Mouse (Mus musculus) lung, postnatal 0 days (tissue): ENCODE measurements around the gene Fbxo46. TPM values are rescaled to one million over a fixed set of nuclear protein-coding genes. Genes with fewer than 3 reads are reported as not detected.
A peak's percentile ranks its signal among the peaks of the same experiment; 100 is the strongest.
"Not testable (repeated sequence)": the region's sequence is repeated elsewhere in the genome, so short reads cannot be mapped to it uniquely, and the experiment has no call there.

ENCODE experiments used
- ATAC-seq: fragments of 200-750 bp; cut with Nextera tagmentation; 2 replicates; pipeline ENCODE4 v1.8.0; 2017; ENCODE audit warnings: moderate library complexity
- DNase-seq: peaks from one replicate; pipeline ENCODE4 v3.0.0-alpha.2; 2016; ENCODE audit warnings: low spot score
- H3K27ac ChIP-seq: fragments of 300-500 bp; sonication (generic); 2 replicates; pipeline ENCODE4 v1.5.1; 2014; ENCODE audit warnings: antibody characterized with exemption, mild to moderate bottlenecking, low read length, mixed read lengths
- H3K27me3 ChIP-seq: fragments of 300-500 bp; sonication (generic); replicated peaks from 2 replicates; pipeline ENCODE4 v1.6.1; 2014; ENCODE audit warnings: low read length, mixed read lengths; ENCODE audit not compliant: insufficient read depth
- H3K36me3 ChIP-seq: fragments of 300-500 bp; sonication (generic); 2 replicates; pipeline ENCODE4 v1.6.1; 2014; ENCODE audit warnings: low read length, mixed read lengths; ENCODE audit not compliant: insufficient read depth
- H3K4me1 ChIP-seq: fragments of 300-500 bp; sonication (generic); 2 replicates; pipeline ENCODE4 v1.6.1; 2014; ENCODE audit warnings: antibody characterized with exemption, low read depth, low read length, mixed read lengths; ENCODE audit not compliant: insufficient read depth
- H3K4me2 ChIP-seq: fragments of 300-500 bp; sonication (generic); replicated peaks from 2 replicates; pipeline ENCODE4 v1.6.1; 2014; ENCODE audit warnings: low read depth, mild to moderate bottlenecking, low read length, moderate library complexity, mixed read lengths
- H3K4me3 ChIP-seq: fragments of 300-500 bp; sonication (generic); 2 replicates; pipeline ENCODE4 v1.5.1; 2014; ENCODE audit warnings: low read depth, low read length
- H3K9ac ChIP-seq: fragments of 300-500 bp; sonication (generic); replicated peaks from 2 replicates; pipeline ENCODE4 v1.6.1; 2014; ENCODE audit warnings: low read depth, mild to moderate bottlenecking
- H3K9me3 ChIP-seq: fragments of 300-500 bp; sonication (generic); 2 replicates; pipeline ENCODE4 v1.6.1; 2016; ENCODE audit warnings: low read length, mixed read lengths
- CTCF ChIP-seq: IDR thresholded peaks from 2 replicates; pipeline ENCODE4 v1.5.1; 2016; ENCODE audit warnings: antibody characterized with exemption, mild to moderate bottlenecking
- EP300 ChIP-seq: IDR thresholded peaks from 2 replicates; pipeline ENCODE4 v1.6.1; 2016; ENCODE audit warnings: antibody characterized with exemption, mild to moderate bottlenecking, control low read depth
- WGBS: fragments of 180-500 bp; shearing (Covaris S2); extraction: QIAGEN DNeasy Blood & Tissue Kit; methylation state at CpG from one replicate; pipeline ENCODE4 v1.1.7; 2014; 5-methylcytosine and 5-hydroxymethylcytosine counted together
- polyA plus RNA-seq: library from polyadenylated mRNA; unstranded; fragments of >200 nt; fragmentation: Nextera tagmentation; extraction: Ambion mirVana; gene quantifications from 2 replicates; pipeline ENCODE4 v1.2.1, GENCODE M21; 2015

The Fbxo46 gene
- 9.9 and 10.1 TPM in 2 replicates for polyA plus RNA-seq

- Histone ChIP-seq H3K4me2 (peak within 1 kb of the TSS; percentile 85), H3K36me3 (no peaks in the 10 kb centered on the region), H3K27ac (0 out of 2 replicates have a peak within 1 kb of the TSS, but pooled peaks have one; percentile 2), H3K9ac (peak within 1 kb of the TSS; percentile 60), H3K4me3 (peak within 1 kb of the TSS; percentile 56), H3K27me3 (no peaks in the 10 kb centered on the region), H3K4me1 (peaks cover 6% of the 10 kb centered on the region; the same call in 1 of the 2 replicates), H3K9me3 (no peaks in the 10 kb centered on the region)
- DNase-seq (peak; percentile 100), ATAC-seq (peak; percentile 98)
- 2% methylated on average over 34 of the region's 34 CpGs for WGBS
- TF ChIP-seq EP300, result no peak
- no peak for TF ChIP-seq CTCF
Measured at GRCm38 (mm10) chr7:19119631-19120429, at the start of gene Fbxo46. TSS of gene Fbxo46 (plus strand) at chr7:19119859.

DNA sequence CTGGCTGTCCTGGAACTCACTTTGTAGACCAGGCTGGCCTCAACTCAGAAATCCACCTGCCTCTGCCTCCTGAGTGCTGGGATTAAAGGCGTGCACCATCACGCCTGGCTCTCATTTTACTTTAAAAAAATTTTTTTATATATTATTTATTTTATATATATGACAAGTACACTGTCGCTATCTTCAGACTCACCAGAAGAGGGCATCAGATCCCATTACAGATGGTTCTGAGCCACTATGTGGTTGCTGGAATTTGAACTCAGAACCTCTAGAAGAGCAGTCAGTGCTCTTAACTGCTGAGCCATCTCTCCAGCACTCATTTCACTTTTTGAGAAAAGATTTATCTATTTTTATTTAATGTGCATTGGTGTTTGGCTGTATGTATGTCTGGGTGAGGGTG lies 48.6 kb upstream of the Fbxo46 start:
- WGBS, result 51% methylated on average over 3 of the region's 3 CpGs
- ATAC-seq, H3K36me3 ChIP-seq, H3K4me1 ChIP-seq, H3K27me3 ChIP-seq, DNase-seq, H3K4me3 ChIP-seq, H3K27ac ChIP-seq, H3K9ac ChIP-seq, H3K9me3 ChIP-seq, H3K4me2 ChIP-seq: not testable (repeated sequence)
- TF ChIP-seq CTCF, result peak; percentile 47

- Histone ChIP-seq H3K9me3 (no peaks in the 10 kb centered on the region), H3K4me3 (no peak overlapping the region), H3K36me3 (no peaks in the 10 kb centered on the region; the same call in 1 of the 2 replicates), H3K4me2 (no peak overlapping the region), H3K27me3 (no peaks in the 10 kb centered on the region), H3K27ac (no peak overlapping the region), H3K9ac (no peak overlapping the region), H3K4me1 (peaks cover 12% of the 10 kb centered on the region; the same call in 1 of the 2 replicates)
- ATAC-seq (no peak), DNase-seq (no peak)
- 75% methylated on average over 5 of the region's 9 CpGs for WGBS
- TF ChIP-seq CTCF (peak; percentile 72), EP300 (no peak)
Measured at GRCm38 (mm10) chr7:19073504-19073903, 46.2 kb upstream of the Fbxo46 start.

DNA sequence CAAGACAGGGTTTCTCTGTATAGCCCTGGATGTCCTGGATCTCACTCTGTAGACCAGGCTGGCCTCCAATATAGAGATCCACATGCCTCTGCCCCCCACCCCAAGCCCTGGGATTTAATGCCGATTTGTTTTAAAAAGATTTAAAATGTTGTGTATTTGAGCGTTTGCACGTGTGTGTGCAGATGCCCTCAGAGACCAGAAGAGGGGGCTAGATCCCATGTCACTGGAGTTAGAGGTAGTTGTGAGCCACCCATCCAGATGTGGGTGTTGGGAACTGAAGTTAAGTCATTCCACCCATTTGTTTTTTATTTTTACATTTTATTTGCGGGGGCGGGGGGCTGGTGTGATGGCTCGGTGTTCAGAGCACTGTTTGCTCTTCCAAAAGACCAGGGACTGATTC lies 45.2 kb upstream of the Fbxo46 start:
- ATAC-seq, result no peak
- 94% methylated on average over 6 of the region's 6 CpGs for WGBS

GRCm38 (mm10) chr7:19075231-19075630 lies 44.4 kb upstream of the Fbxo46 start:
- Histone ChIP-seq H3K9ac (0 out of 2 replicates have a peak overlapping the region, but pooled peaks have one; percentile 23), H3K27ac (no peak overlapping the region), H3K36me3 (peaks cover 2% of the 10 kb centered on the region; the same call in 1 of the 2 replicates), H3K4me3 (peak overlapping the region; percentile 83), H3K4me1 (peaks cover 12% of the 10 kb centered on the region; the same call in 1 of the 2 replicates), H3K9me3 (no peaks in the 10 kb centered on the region), H3K27me3 (no peaks in the 10 kb centered on the region), H3K4me2 (peak overlapping the region; percentile 84)
- ATAC-seq (no peak), DNase-seq (no peak)
- WGBS, result 51% methylated on average over 5 of the region's 5 CpGs
- TF ChIP-seq EP300, result no peak
- TF ChIP-seq CTCF, result no peak

More for the DNA sequence above, 45.2 kb upstream of the Fbxo46 start:
- no peak for DNase-seq
- H3K4me1 ChIP-seq, result peaks cover 12% of the 10 kb centered on the region; the same call in 1 of the 2 replicates
- H3K36me3 ChIP-seq, result no peaks in the 10 kb centered on the region; the same call in 1 of the 2 replicates
- TF ChIP-seq EP300 (no peak), CTCF (peak; percentile 38)
- no peaks in the 10 kb centered on the region for H3K27me3 ChIP-seq
- no peak overlapping the region for H3K4me3 ChIP-seq
- no peak overlapping the region for H3K9ac ChIP-seq
- no peaks in the 10 kb centered on the region for H3K9me3 ChIP-seq
- H3K27ac ChIP-seq, result no peak overlapping the region
- no peak overlapping the region for H3K4me2 ChIP-seq

DNA sequence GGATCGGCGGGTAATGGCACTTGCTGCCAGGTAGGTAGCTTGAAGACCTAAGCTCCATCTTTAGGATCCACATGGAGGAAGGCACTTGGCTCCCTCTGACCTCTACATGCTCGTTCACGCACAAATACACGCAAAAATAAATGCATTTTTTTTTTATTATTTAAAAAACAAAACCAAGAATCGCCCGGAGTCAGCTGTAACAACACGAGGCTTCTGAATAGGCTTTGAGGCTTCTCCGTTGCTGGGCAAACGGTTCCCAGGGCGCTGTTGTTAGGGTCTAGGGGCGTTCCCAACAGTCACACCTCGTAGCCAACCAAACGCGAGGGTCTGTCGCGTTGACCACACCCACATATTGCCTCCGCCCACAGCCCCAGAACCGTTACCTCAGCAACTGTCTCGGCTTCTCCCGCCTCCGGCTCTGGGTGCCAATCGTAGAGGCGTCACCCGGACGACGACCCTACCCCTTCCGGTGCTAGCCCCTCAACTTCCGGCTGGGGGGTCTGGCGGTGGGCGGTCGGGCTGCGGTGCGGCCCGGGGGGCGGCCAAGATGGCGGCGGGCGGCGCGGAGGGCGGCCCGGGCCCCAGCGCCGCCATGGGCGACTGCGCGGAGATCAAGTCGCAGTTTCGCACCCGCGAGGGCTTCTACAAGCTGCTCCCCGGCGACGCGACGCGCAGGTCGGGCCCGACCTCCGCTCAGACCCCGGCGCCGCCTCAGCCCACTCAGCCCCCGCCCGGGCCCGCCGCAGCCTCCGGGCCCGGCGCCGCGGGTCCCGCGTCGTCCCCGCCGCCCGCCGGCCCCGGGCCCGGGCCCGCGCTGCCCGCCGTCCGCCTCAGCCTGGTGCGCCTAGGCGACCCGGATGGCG lies 43.7 kb upstream of the Fbxo46 start, which contains the start of gene Dmwd:
Gene Dmwd, plus strand, starts transcription at position 505 of the 863 bp plus-strand sequence.
- Histone ChIP-seq H3K36me3 (peaks cover 8% of the 10 kb centered on the region; the same call in 1 of the 2 replicates), H3K9me3 (no peaks in the 10 kb centered on the region), H3K4me2 (peak within 1 kb of the TSS; percentile 84), H3K27ac (peak within 1 kb of the TSS; percentile 88), H3K4me3 (peak within 1 kb of the TSS; percentile 83), H3K27me3 (no peaks in the 10 kb centered on the region), H3K9ac (peak within 1 kb of the TSS; percentile 87), H3K4me1 (peaks cover 12% of the 10 kb centered on the region; the same call in 1 of the 2 replicates)
- ATAC-seq, result peak; percentile 98
- WGBS, result under 1% methylated on average over 63 of the region's 91 CpGs
- peak; percentile 99 for DNase-seq
- no peak for TF ChIP-seq CTCF
- TF ChIP-seq EP300, result no peak
